Mouse (Mus musculus) G1E (cell line): ENCODE measurements around the gene Ypel4. TPM values are rescaled to one million over a fixed set of nuclear protein-coding genes. Genes with fewer than 3 reads are reported as not detected.

Experiments used
- ATAC-seq: 2 replicates; pipeline ENCODE4 v1.8.0; 2016; ENCODE audit warnings: mild to moderate bottlenecking; ENCODE audit not compliant: insufficient number of reproducible peaks, poor library complexity, low FRiP score, severe bottlenecking; ENCODE audit errors: extremely low read depth
- DNase-seq: peaks from one replicate; pipeline ENCODE4 v3.0.0; 2012; ENCODE audit warnings: low spot score
- H3K27me3 ChIP-seq: 2 replicates; pipeline ENCODE4 v1.6.1; 2012; ENCODE audit warnings: mild to moderate bottlenecking, low read length, inconsistent platforms; ENCODE audit not compliant: insufficient read depth
- H3K36me3 ChIP-seq: replicated peaks from 2 replicates; pipeline ENCODE3; 2012; ENCODE audit warnings: mild to moderate bottlenecking, inconsistent platforms
- H3K4me1 ChIP-seq: 2 replicates; pipeline ENCODE4 v1.6.1; 2012; ENCODE audit warnings: low read depth, low read length, inconsistent platforms, mixed read lengths; ENCODE audit not compliant: insufficient read depth
- H3K4me3 ChIP-seq: 2 replicates; pipeline ENCODE4 v1.5.1; 2012; ENCODE audit warnings: low read depth, mild to moderate bottlenecking, inconsistent platforms, low read length, moderate library complexity, mixed read lengths
- H3K9me3 ChIP-seq: replicated peaks from 2 replicates; pipeline ENCODE4 v1.6.1; 2012; ENCODE audit warnings: inconsistent platforms
- CTCF ChIP-seq: IDR thresholded peaks from 2 replicates; pipeline ENCODE4 v1.5.1; 2012; ENCODE audit warnings: low read depth, low read length, inconsistent platforms, mixed read lengths
- GATA1 ChIP-seq: IDR thresholded peaks from 2 replicates; pipeline ENCODE4 v1.6.1; 2012; ENCODE audit warnings: borderline replicate concordance, low read length, inconsistent platforms, mixed read lengths
- GATA2 ChIP-seq: IDR thresholded peaks from 2 replicates; pipeline ENCODE4 v1.6.1; 2012; ENCODE audit warnings: low read depth, low read length, inconsistent platforms, borderline replicate concordance
- POLR2AphosphoS5 ChIP-seq: IDR thresholded peaks from 2 replicates; pipeline ENCODE4 v1.6.1; 2012; ENCODE audit warnings: low read depth, low read length, inconsistent platforms; ENCODE audit not compliant: insufficient replicate concordance
- TAL1 ChIP-seq: conservative IDR thresholded peaks from 2 replicates; pipeline ENCODE4 v1.6.1; 2012; ENCODE audit warnings: low read depth, low read length, inconsistent platforms, mixed read lengths
- polyA plus RNA-seq: library from polyadenylated mRNA; stranded (reverse); fragments of >175 nt; gene quantifications from 2 replicates; pipeline ENCODE4 v1.2.3, GENCODE M21; 2012
- total RNA-seq, 2 experiments: library from RNA; stranded (forward) in 1 of 2; stranded (reverse) in 1 of 2; fragments of 200-1000 nt in 1 of 2; fragments of >200 nt in 1 of 2; fragmentation: Nextera tagmentation in 1 of 2; gene quantifications; 2 replicates each; pipeline ENCODE4 v1.2.3; 2014 to 2017

Gene Ypel4
- total and polyA plus RNA-seq, 3 experiments: 0.16 to 13.1 (median 0.44) TPM

GRCm38 (mm10) chr2:84742451-84743283 is 8.8 kb downstream of the Ypel4 start:
- H3K4me1 ChIP-seq: peaks cover 33% of the 10 kb centered on the region
- TF ChIP-seq GATA1 (no peak), POLR2AphosphoS5 (no peak), CTCF (no peak), GATA2 (no peak), TAL1 (no peak)
- no peaks in the 10 kb centered on the region for H3K9me3 ChIP-seq

GRCm38 (mm10) chr2:84743561-84743960 is 9.7 kb downstream of the Ypel4 start, which contains the start of gene Gm19426:
TSS of gene Gm19426 (minus strand) at chr2:84743655.
- Histone ChIP-seq H3K4me3 (peak within 1 kb of the TSS; percentile 62; the same call in 1 of the 2 replicates), H3K27me3 (peaks cover 82% of the 10 kb centered on the region), H3K36me3 (no peaks in the 10 kb centered on the region), H3K9me3 (no peaks in the 10 kb centered on the region), H3K4me1 (peaks cover 32% of the 10 kb centered on the region)
- TF ChIP-seq TAL1: no peak
- TF ChIP-seq POLR2AphosphoS5: no peak
- no peak for TF ChIP-seq CTCF
- TF ChIP-seq GATA2: no peak
- TF ChIP-seq GATA1: no peak
- no peak for ATAC-seq
- no peak for DNase-seq

More at GRCm38 (mm10) chr2:84742451-84743283, 8.8 kb downstream of the Ypel4 start:
- Histone ChIP-seq H3K36me3 (no peaks in the 10 kb centered on the region), H3K4me3 (peak overlapping the region; percentile 62; the same call in 1 of the 2 replicates), H3K27me3 (peaks cover 86% of the 10 kb centered on the region)
- DNase-seq: no peak
- no peak for ATAC-seq

- ATAC-seq (no peak), DNase-seq (no peak)
- no peaks in the 10 kb centered on the region for H3K9me3 ChIP-seq
- H3K36me3 ChIP-seq: no peaks in the 10 kb centered on the region
- no peak overlapping the region for H3K4me3 ChIP-seq
- H3K4me1 ChIP-seq: peaks cover 31% of the 10 kb centered on the region
- peaks cover 80% of the 10 kb centered on the region for H3K27me3 ChIP-seq
- no peak for TF ChIP-seq TAL1
- no peak for TF ChIP-seq CTCF
- no peak for TF ChIP-seq GATA2
- no peak for TF ChIP-seq GATA1
- TF ChIP-seq POLR2AphosphoS5: no peak
Measured at GRCm38 (mm10) chr2:84744126-84744525, 10.3 kb downstream of the Ypel4 start.

- ATAC-seq (no peak), DNase-seq (no peak)
- H3K9me3 ChIP-seq: no peaks in the 10 kb centered on the region
- peaks cover 46% of the 10 kb centered on the region for H3K27me3 ChIP-seq
- H3K4me3 ChIP-seq: no peak overlapping the region
- no peaks in the 10 kb centered on the region for H3K36me3 ChIP-seq
- H3K4me1 ChIP-seq: 0 out of 2 replicates have a peak, but pooled peaks cover 2% of the 10 kb centered on the region
- TF ChIP-seq POLR2AphosphoS5 (no peak), GATA2 (no peak), GATA1 (no peak), CTCF (no peak), TAL1 (no peak)
Measured at GRCm38 (mm10) chr2:84750115-84750514, 16.3 kb downstream of the Ypel4 start.

- H3K9me3 ChIP-seq: no peaks in the 10 kb centered on the region
- DNase-seq (no peak), ATAC-seq (no peak)
- peaks cover 28% of the 10 kb centered on the region for H3K27me3 ChIP-seq
- H3K36me3 ChIP-seq: no peaks in the 10 kb centered on the region
- no peak overlapping the region for H3K4me3 ChIP-seq
- no peak for TF ChIP-seq GATA2
- no peak for TF ChIP-seq GATA1
- no peak for TF ChIP-seq CTCF
- no peak for TF ChIP-seq TAL1
- TF ChIP-seq POLR2AphosphoS5: no peak
- H3K4me1 ChIP-seq: no peaks in the 10 kb centered on the region
Measured at GRCm38 (mm10) chr2:84756245-84756644, 22.4 kb downstream of the Ypel4 start.

GRCm38 (mm10) chr2:84757026-84757682 is 23.3 kb downstream of the Ypel4 start:
- H3K9me3 ChIP-seq: no peaks in the 10 kb centered on the region
- peaks cover 30% of the 10 kb centered on the region for H3K27me3 ChIP-seq
- no peak overlapping the region for H3K4me3 ChIP-seq
- DNase-seq (no peak), ATAC-seq (no peak)
- TF ChIP-seq CTCF: no peak
- no peak for TF ChIP-seq GATA2
- TF ChIP-seq TAL1: no peak
- no peak for TF ChIP-seq GATA1
- no peak for TF ChIP-seq POLR2AphosphoS5
- H3K36me3 ChIP-seq: no peaks in the 10 kb centered on the region
- H3K4me1 ChIP-seq: no peaks in the 10 kb centered on the region
